Mouse (Mus musculus): ENCODE data around the gene Pls1.

Pls1 gene

GRCm38 (mm10) chr9:95844825-95845460 is at the start of gene Pls1:
Gene Pls1 (minus strand): TSS chr9:95845311.
- DNase-seq = peak; percentile 91

- DNase-seq = no peak
Measured at GRCm38 (mm10) chr9:95882751-95883150, 37.6 kb upstream of the Pls1 start.

GRCm38 (mm10) chr9:95878246-95878645 is 33.1 kb upstream of the Pls1 start:
- DNase-seq = no peak

GRCm38 (mm10) chr9:95858027-95858570 is 13.0 kb upstream of the Pls1 start:
- peak in 1 of 2 experiments; percentile 18 for DNase-seq

GRCm38 (mm10) chr9:95857414-95858026 is 12.4 kb upstream of the Pls1 start, which contains the start of gene Atr:
Gene Atr (plus strand): TSS chr9:95857597.
- peak; percentile 96 for DNase-seq

- no peak for DNase-seq
Measured at GRCm38 (mm10) chr9:95856004-95856403, 10.9 kb upstream of the Pls1 start.

GRCm38 (mm10) chr9:95854891-95855290 is 9.8 kb upstream of the Pls1 start:
- no peak for DNase-seq

GRCm38 (mm10) chr9:95852896-95853295 is 7.8 kb upstream of the Pls1 start:
- peak in 1 of 2 experiments; percentile 77 for DNase-seq

- no peak for DNase-seq
Measured at GRCm38 (mm10) chr9:95851671-95852070, 6.6 kb upstream of the Pls1 start.

GRCm38 (mm10) chr9:95845711-95846110 is 600 bp upstream of the Pls1 start:
- DNase-seq = peak in 1 of 2 experiments; percentile 40

GRCm38 (mm10) chr9:95839424-95839823 is 5.7 kb downstream of the Pls1 start:
- no peak for DNase-seq

- no peak for DNase-seq
Measured at GRCm38 (mm10) chr9:95835741-95836140, 9.4 kb downstream of the Pls1 start.

GRCm38 (mm10) chr9:95834799-95835198 is 10.3 kb downstream of the Pls1 start:
- no peak for DNase-seq

- DNase-seq = no peak
Measured at GRCm38 (mm10) chr9:95832758-95833157, 12.4 kb downstream of the Pls1 start.

- no peak for DNase-seq
Measured at GRCm38 (mm10) chr9:95827565-95827964, 17.5 kb downstream of the Pls1 start.

GRCm38 (mm10) chr9:95822531-95822930 is 22.6 kb downstream of the Pls1 start:
- no peak for DNase-seq

GRCm38 (mm10) chr9:95815706-95816105 is 29.4 kb downstream of the Pls1 start:
- no peak for DNase-seq

- no peak for DNase-seq
Measured at GRCm38 (mm10) chr9:95815015-95815673, 30.0 kb downstream of the Pls1 start.

- DNase-seq = no peak
Measured at GRCm38 (mm10) chr9:95813721-95814531, 31.2 kb downstream of the Pls1 start.

- DNase-seq = no peak
Measured at GRCm38 (mm10) chr9:95811817-95812216, 33.3 kb downstream of the Pls1 start.

- DNase-seq = no peak
Measured at GRCm38 (mm10) chr9:95809596-95809995, 35.5 kb downstream of the Pls1 start.

GRCm38 (mm10) chr9:95805449-95805848 is 39.7 kb downstream of the Pls1 start:
- no peak for DNase-seq

GRCm38 (mm10) chr9:95803783-95804182 is 41.3 kb downstream of the Pls1 start:
- DNase-seq = no peak

Measured in lung, postnatal 4 days (tissue).